Mouse (Mus musculus) midbrain, embryonic 12.5 days (tissue): Measurements from ENCODE around the gene Syk. TPM values are rescaled to one million over a fixed set of nuclear protein-coding genes. Genes with fewer than 3 reads are reported as not detected.

Experiments
- ATAC-seq: fragments of 200-750 bp; cut with Nextera tagmentation; 2 replicates; pipeline ENCODE4 v1.8.0; 2017; ENCODE audit warnings: low read depth, moderate TSS enrichment, moderate library complexity; ENCODE audit not compliant: low FRiP score
- H3K27ac ChIP-seq: fragments of 300-500 bp; sonication (generic); replicated peaks from 2 replicates; pipeline ENCODE4 v1.5.1; 2016; ENCODE audit warnings: mild to moderate bottlenecking
- H3K27me3 ChIP-seq: fragments of 300-500 bp; sonication (generic); 2 replicates; pipeline ENCODE4 v1.6.1; 2016; ENCODE audit warnings: mild to moderate bottlenecking
- H3K36me3 ChIP-seq: fragments of 300-500 bp; sonication (generic); 2 replicates; pipeline ENCODE4 v1.6.1; 2016
- H3K4me1 ChIP-seq: fragments of 300-500 bp; sonication (generic); 2 replicates; pipeline ENCODE4 v1.6.1; 2016
- H3K4me2 ChIP-seq: fragments of 300-500 bp; sonication (generic); replicated peaks from 2 replicates; pipeline ENCODE4 v1.6.1; 2016; ENCODE audit warnings: mild to moderate bottlenecking, moderate library complexity
- H3K4me3 ChIP-seq: fragments of 300-500 bp; sonication (generic); 2 replicates; pipeline ENCODE4 v1.5.1; 2016; ENCODE audit warnings: mild to moderate bottlenecking
- H3K9ac ChIP-seq: fragments of 300-500 bp; sonication (generic); replicated peaks from 2 replicates; pipeline ENCODE4 v1.6.1; 2016; ENCODE audit warnings: mild to moderate bottlenecking, moderate library complexity
- H3K9me3 ChIP-seq: fragments of 300-500 bp; sonication (generic); 2 replicates; pipeline ENCODE4 v1.6.1; 2016; ENCODE audit warnings: mild to moderate bottlenecking
- WGBS: fragments of 180-500 bp; shearing (Covaris S2); methylation state at CpG from one replicate; pipeline ENCODE4 v1.1.7; 2016; 5-methylcytosine and 5-hydroxymethylcytosine counted together
- polyA plus RNA-seq: library from polyadenylated mRNA; unstranded; fragments of >200 nt; fragmentation: Nextera tagmentation; extraction: Ambion mirVana; gene quantifications from 2 replicates; pipeline ENCODE4 v1.2.1, GENCODE M21; 2016

Syk gene
- polyA plus RNA-seq, 1 experiment from 2014 or later, result 3.2 TPM

DNA sequence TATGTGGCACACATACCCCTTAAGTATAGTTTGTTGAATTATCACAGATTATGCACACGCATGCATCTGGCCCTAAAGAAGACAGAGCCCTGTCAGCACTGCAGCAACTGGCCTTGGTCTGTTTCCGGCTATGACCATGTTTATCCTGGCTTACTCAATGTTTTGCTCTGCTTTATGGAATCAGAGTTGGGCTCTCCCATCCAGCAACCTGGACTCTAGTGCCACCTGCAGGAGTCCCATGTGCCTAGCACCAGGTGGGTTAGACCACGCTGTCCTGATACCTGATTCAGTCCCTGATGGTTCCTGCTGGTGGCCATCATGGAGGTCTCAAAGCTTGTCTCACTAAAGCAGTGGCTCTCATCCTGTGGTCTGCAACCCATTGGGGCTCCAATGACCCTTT, 86.9 kb downstream of the Syk start:
- 71% methylated on average over 3 of the region's 3 CpGs for WGBS

DNA sequence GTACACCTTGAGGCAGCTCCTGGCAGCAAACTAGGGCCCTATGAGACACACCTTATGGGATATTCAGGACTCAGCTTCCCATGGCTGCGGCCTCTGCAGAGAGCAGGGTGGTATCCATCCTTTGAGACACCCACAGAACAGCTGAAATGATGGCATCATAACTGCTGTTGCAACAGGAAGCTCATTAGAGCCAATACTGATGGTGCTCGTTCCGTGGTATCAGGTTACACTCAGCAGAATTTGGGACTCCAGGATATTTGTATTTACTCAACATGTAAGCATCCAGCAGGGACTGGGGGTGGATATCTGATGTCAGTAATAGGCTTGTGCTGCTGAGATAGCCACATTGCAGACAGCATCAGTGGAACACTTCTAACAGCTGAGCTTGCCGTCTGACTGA, 90.3 kb downstream of the Syk start:
- Histone ChIP-seq H3K27ac (no peak overlapping the region), H3K9ac (no peak overlapping the region), H3K27me3 (no peaks in the 10 kb centered on the region), H3K36me3 (no peaks in the 10 kb centered on the region), H3K4me2 (no peak overlapping the region), H3K4me1 (no peaks in the 10 kb centered on the region; the same call in 1 of the 2 replicates), H3K4me3 (no peak overlapping the region), H3K9me3 (no peaks in the 10 kb centered on the region)
- WGBS, result 83% methylated on average over 4 of the region's 4 CpGs
- ATAC-seq, result no peak

More for the DNA sequence above, 86.9 kb downstream of the Syk start:
- H3K36me3 ChIP-seq, result no peaks in the 10 kb centered on the region
- ATAC-seq, result no peak
- H3K4me2 ChIP-seq, result no peak overlapping the region
- no peaks in the 10 kb centered on the region; the same call in 1 of the 2 replicates for H3K4me1 ChIP-seq
- no peak overlapping the region for H3K27ac ChIP-seq
- no peaks in the 10 kb centered on the region; the same call in 1 of the 2 replicates for H3K27me3 ChIP-seq
- H3K4me3 ChIP-seq, result no peak overlapping the region
- H3K9ac ChIP-seq, result no peak overlapping the region
- H3K9me3 ChIP-seq, result no peaks in the 10 kb centered on the region

DNA sequence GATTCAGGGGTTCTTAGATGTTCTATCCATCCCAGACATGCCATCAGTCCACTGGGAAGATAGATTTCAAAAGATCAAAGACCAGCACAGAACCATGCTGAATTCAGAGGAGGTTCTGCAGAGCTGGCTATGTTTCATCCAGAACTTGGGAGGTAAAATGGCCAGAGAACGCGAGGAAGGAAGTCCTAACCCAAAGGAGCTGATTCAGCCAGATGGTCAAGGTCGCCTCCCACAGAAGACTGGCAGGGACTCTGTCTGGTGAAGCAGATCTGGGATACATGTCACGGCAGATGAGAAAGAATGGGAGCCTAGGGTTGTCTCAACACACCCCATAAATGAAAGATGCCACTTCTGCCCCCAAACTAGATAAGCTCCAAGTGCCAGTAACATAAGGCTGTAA, 90.9 kb downstream of the Syk start:
- Histone ChIP-seq H3K27ac (no peak overlapping the region), H3K27me3 (no peaks in the 10 kb centered on the region), H3K9ac (no peak overlapping the region), H3K4me1 (no peaks in the 10 kb centered on the region; the same call in 1 of the 2 replicates), H3K4me2 (no peak overlapping the region), H3K36me3 (no peaks in the 10 kb centered on the region), H3K4me3 (no peak overlapping the region), H3K9me3 (no peaks in the 10 kb centered on the region)
- ATAC-seq, result no peak
- 76% methylated on average over 4 of the region's 4 CpGs for WGBS

DNA sequence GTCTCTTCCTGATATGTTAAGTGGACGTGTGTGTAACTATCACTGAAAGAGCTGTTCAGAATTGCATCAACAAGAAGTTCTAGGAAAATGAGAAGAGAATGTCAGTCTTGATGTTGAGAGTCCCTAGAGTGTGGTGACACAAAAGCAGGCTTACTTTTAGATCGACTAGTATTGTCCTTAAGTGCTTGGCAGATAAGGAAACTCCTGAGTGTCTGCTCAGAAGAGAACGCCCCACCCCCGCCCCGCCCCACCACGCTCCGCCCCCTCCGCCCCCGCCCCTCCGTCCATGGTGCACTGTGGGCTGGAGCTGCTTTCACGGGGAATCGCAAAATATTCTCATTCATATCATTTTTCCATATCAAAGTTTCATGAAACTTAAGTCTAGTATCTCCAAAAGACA, 91.9 kb downstream of the Syk start:
- H3K9ac ChIP-seq, result no peak overlapping the region
- no peaks in the 10 kb centered on the region for H3K9me3 ChIP-seq
- no peak overlapping the region for H3K27ac ChIP-seq
- H3K27me3 ChIP-seq, result no peaks in the 10 kb centered on the region
- ATAC-seq, result no peak
- H3K36me3 ChIP-seq, result no peaks in the 10 kb centered on the region
- peaks cover 3% of the 10 kb centered on the region for H3K4me1 ChIP-seq
- 57% methylated on average over 12 of the region's 12 CpGs for WGBS
- no peak overlapping the region for H3K4me3 ChIP-seq
- no peak overlapping the region for H3K4me2 ChIP-seq

DNA sequence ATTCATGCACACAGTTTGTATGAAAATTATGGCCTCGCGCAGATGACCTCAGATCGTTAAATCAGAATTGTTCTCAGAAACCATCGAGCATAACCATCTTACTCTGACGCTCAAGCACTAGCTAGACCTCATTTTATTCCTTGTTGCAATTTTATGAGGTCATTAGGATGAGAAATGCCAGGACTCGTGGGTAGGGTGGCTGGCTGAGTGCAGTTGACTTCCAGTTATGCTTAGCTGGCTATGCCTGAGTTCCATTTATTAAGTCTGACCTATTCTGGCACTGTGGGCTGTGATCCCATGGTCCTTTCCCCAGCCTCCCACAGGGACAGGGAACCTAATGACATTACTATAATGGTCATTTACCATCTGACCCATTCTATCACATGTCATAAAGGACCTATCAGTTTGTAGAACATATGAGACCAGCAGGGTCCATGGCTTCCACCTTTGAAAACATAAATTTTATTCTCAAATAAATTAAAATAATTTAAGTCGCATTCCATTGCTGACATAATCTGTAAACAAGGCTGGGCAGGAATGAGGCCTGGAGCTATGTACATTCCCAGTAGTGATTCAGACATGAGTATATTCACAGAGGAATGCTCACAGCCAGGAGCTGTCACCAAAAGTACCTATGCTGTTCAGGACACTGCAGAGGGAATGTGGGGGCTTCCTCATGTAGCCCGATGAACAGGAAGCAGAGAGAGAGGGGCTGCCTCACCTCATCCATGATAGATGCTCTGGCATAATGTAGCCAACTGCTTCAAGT, 92.7 kb downstream of the Syk start:
- Histone ChIP-seq H3K4me1 (peaks cover 5% of the 10 kb centered on the region), H3K27ac (no peak overlapping the region), H3K4me3 (no peak overlapping the region), H3K4me2 (no peak overlapping the region), H3K27me3 (no peaks in the 10 kb centered on the region; the same call in 1 of the 2 replicates), H3K9ac (no peak overlapping the region), H3K36me3 (no peaks in the 10 kb centered on the region), H3K9me3 (no peaks in the 10 kb centered on the region)
- ATAC-seq, result no peak
- 91% methylated on average over 8 of the region's 8 CpGs for whole genome bisulfite sequencing

DNA sequence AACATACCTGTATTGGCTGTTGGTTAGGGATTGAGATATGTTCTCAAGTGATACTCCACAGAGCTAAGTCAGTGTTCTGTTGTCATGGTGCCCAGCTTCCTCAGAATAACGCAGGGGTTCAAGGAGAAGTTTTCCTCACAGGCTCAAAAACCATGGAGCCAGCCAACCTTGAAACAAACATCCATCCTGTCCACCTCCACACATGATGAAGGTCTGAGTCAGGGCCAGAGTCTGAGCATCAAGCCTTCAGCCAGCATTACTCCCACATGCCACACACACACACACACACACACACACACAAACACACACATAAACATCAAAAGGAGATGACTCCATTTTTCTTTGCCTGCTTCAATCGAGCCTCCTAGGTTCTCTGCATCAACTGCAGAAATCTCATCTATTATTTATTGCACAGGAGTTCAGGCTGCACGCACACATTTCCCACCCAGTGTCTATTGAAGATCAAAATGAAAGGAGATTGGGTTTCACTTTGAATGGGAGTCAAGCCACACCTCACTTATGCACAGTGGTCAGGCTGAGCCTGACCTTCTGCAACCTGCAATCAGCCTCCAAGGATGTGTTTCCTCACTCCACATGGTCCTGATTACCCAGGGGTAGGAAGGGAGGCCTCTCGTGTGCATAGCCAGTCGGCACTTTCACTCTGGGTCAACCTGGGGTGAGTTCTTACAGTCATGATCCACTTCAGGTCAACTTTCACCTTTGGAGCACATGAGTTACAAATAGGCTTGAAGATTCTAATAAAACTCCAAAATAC, 93.9 kb downstream of the Syk start:
- H3K9ac ChIP-seq, result no peak overlapping the region

DNA sequence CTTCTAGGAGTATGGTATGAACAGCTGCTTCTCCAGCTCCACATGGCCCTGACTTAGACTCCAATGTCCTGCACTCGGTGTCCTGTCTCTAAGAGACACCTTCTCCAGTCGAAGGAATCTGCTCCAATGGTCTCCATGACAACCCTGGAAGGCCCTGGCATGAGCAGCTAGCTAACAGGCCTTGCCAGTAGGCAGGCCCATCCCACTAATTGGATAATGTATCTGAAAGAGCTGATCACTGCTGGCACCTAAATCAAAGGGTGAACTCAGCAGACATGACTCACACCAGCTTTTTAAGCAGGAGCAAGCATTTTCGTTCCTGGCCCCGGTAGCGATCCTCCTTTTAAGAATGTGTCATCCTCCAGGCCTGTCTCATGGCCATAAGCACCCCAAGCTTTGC, 96.9 kb downstream of the Syk start:
- ATAC-seq, result no peak
- WGBS, result 31% methylated on average over 5 of the region's 5 CpGs

More for the DNA sequence above, 93.9 kb downstream of the Syk start:
- Histone ChIP-seq H3K9me3 (no peaks in the 10 kb centered on the region), H3K4me3 (no peak overlapping the region), H3K36me3 (no peaks in the 10 kb centered on the region), H3K4me1 (peaks cover 9% of the 10 kb centered on the region), H3K27ac (no peak overlapping the region), H3K27me3 (no peaks in the 10 kb centered on the region; the same call in 1 of the 2 replicates), H3K4me2 (no peak overlapping the region)
- WGBS, result 80% methylated on average over 5 of the region's 5 CpGs
- no peak for ATAC-seq

DNA sequence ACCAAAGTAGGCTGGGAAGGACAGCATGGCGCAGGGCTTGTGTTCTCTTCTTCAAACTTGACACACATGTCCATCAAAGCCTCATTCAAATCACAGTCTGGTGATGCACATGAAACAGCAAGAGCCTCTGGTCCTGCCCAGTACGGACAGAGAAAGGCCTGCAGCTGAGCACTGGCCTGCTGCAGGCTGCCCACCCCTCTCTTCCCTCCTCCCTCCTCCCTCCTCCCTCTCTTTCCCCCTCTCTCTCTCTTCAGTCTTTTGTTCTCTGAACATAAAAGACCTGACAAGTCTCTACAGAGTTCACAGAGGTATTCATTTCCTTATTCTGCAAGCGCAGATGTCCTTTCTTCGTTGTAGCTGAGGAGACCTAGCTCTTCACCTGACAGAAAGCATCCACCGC, 99.1 kb downstream of the Syk start:
- H3K36me3 ChIP-seq, result no peaks in the 10 kb centered on the region
- H3K4me3 ChIP-seq, result no peak overlapping the region
- 36% methylated on average over 5 of the region's 5 CpGs for WGBS
- no peaks in the 10 kb centered on the region; the same call in 1 of the 2 replicates for H3K27me3 ChIP-seq
- no peak overlapping the region for H3K27ac ChIP-seq
- no peak for ATAC-seq
- H3K4me1 ChIP-seq, result peaks cover 18% of the 10 kb centered on the region
- H3K9me3 ChIP-seq, result no peaks in the 10 kb centered on the region
- no peak overlapping the region for H3K9ac ChIP-seq
- no peak overlapping the region; the same call in 1 of the 2 replicates for H3K4me2 ChIP-seq

More for the DNA sequence above, 96.9 kb downstream of the Syk start:
- H3K4me3 ChIP-seq, result no peak overlapping the region
- H3K9ac ChIP-seq, result no peak overlapping the region
- peaks cover 18% of the 10 kb centered on the region for H3K4me1 ChIP-seq
- H3K36me3 ChIP-seq, result no peaks in the 10 kb centered on the region
- H3K27me3 ChIP-seq, result no peaks in the 10 kb centered on the region; the same call in 1 of the 2 replicates
- H3K9me3 ChIP-seq, result no peaks in the 10 kb centered on the region
- H3K4me2 ChIP-seq, result no peak overlapping the region
- H3K27ac ChIP-seq, result no peak overlapping the region

DNA sequence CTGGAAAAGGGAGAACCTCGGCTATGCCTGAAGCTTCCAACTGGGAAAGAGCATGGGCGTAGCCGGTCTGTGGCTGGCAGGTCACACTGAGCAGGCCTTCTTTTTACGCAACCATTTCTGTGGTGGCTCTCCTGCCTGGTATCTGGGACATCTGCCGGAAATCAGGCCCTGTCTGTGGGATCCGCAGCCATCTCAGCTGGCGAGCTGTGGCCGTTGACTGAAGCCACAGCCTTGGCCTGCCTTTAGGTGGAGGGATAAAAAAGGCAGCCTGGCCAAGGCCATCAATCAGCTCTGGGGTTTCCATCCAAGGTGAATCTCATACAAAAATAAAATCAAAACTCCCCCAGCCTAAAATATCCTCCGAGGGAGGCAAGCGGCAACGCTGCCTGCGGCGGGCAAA, 107.5 kb downstream of the Syk start:
- H3K9ac ChIP-seq, result no peak overlapping the region
- no peaks in the 10 kb centered on the region for H3K36me3 ChIP-seq
- no peaks in the 10 kb centered on the region for H3K4me1 ChIP-seq
- no peaks in the 10 kb centered on the region for H3K27me3 ChIP-seq
- no peak overlapping the region for H3K4me2 ChIP-seq
- no peak overlapping the region for H3K4me3 ChIP-seq
- H3K9me3 ChIP-seq, result no peaks in the 10 kb centered on the region
- 90% methylated on average over 13 of the region's 13 CpGs for WGBS
- ATAC-seq, result no peak
- no peak overlapping the region for H3K27ac ChIP-seq

DNA sequence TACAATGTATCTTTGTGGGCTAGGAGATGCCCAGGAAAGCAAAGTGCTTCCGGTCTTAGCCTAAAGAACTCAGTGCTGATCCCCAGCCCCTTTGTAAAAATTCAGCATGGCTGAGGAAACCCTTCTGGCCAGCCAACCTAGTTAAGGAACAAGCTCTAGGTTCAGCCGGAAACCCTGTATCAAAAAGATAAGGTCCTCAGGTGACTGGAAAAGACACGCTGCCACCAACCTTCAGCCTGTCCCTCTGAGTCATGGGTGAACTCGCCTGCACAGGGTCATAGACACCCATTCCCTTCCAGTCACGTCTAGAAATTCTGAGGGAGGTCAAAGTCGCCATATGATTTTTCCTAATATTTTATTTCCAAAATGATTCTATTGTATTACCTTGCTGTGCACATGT, 109.3 kb downstream of the Syk start:
- Histone ChIP-seq H3K4me1 (no peaks in the 10 kb centered on the region), H3K27ac (no peak overlapping the region), H3K4me3 (no peak overlapping the region), H3K36me3 (no peaks in the 10 kb centered on the region), H3K9ac (no peak overlapping the region), H3K4me2 (no peak overlapping the region), H3K27me3 (no peaks in the 10 kb centered on the region), H3K9me3 (no peaks in the 10 kb centered on the region)
- no peak for ATAC-seq
- 88% methylated on average over 6 of the region's 6 CpGs for WGBS

DNA sequence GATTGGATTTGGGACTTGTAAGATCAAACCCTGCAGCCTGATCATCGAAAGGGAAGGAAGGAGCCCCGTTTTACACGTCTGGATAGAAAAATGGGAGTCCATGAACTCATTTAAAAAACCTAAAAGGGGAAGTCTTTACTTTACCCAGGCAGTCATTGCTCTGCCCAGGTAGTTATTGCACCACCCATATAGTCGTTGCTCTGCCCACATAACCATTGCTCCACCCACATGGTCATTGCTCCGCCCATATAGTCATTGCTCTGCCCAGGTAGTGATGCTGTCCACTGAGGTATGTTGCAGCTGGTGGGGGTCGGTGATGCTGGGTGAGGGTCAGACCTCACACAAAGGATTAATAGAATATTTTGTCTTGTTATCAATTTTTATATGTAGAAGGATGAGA, 111.9 kb downstream of the Syk start:
- Histone ChIP-seq H3K9ac (no peak overlapping the region), H3K27ac (no peak overlapping the region), H3K9me3 (no peaks in the 10 kb centered on the region), H3K27me3 (no peaks in the 10 kb centered on the region), H3K4me2 (no peak overlapping the region), H3K36me3 (no peaks in the 10 kb centered on the region), H3K4me1 (no peaks in the 10 kb centered on the region), H3K4me3 (no peak overlapping the region)
- 88% methylated on average over 6 of the region's 6 CpGs for WGBS
- no peak for ATAC-seq
